Mouse (Mus musculus) activated CD4-positive, CD25-positive, alpha-beta regulatory T cell, adult 4 months (primary cell): ENCODE measurements around the gene Rpap2. TPM values are rescaled to one million over a fixed set of nuclear protein-coding genes. Genes with fewer than 3 reads are reported as not detected.

Source experiments
- ATAC-seq: one replicate; pipeline ENCODE4 v1.8.0; 2017
- polyA plus RNA-seq, 2 experiments: library from polyadenylated mRNA; unstranded; fragments of 100-300 nt; shearing (Covaris generic); gene quantifications; one replicate each; pipeline ENCODE4 v1.2.1; 2017

Gene Rpap2
- polyA plus RNA-seq, 2 experiments from 2014 or later = 33.6 to 34.1 TPM

DNA sequence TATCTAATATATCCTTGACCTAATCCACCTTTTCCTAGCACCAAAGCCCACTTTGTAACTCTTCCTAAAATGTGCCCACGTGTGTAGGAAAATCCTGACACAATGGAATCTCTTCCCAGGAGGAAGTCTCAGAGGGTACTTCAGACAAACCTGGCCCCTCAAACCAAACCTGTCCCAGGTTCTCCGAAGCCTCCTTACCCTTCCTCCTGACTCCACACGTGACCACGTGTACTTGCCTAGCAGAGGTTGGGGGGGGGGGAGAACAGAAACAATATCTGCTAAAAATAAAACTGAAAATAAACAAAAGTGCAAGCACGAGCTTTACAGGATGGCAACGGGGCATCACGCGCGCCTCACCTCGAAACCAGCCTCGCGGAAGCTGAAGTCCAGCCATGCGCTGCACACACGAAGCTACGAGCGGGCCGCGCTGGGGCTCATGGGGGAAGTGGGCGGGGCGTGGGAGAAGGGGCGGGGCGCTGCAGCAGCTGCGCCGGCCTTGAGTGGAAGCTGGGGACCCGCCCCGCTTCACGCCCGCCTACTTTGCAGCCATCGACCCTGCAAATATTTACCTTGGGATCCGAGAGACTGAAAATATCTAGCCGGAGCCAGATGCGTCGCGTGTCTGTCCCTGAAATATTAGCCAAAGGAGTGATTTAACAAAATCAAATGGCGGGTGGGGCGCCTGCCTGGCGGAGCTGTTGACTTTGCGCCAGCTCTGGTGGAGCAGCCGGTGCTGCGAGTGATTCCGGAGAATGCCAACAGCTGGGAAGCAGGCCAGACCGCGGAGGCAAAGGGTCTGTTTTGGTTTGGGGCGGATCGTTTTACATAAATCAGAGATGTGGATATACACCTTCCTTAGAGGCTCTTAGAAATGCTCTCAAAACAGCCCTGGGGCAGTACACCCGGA, 90.7 kb downstream of the Rpap2 start:
- ATAC-seq = peak; percentile 91

DNA sequence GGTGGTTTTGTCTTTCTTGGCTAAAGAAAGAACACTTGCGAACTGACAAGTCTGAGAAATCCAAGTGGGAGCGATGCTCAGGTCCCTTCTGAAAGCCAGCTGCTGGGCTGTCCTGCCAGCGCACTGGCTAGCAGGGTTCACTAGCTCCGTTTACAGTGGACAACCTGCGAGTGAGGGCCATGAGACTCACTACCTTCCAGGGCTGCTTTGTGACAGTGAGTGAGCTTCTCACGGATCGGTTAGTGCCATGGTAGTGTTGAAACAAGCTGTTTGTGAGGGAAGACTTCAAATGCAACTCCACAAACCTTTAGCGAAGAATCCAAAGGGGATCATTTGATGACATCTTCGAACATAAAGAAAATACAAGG, 91.3 kb downstream of the Rpap2 start:
- ATAC-seq = peak; percentile 6

DNA sequence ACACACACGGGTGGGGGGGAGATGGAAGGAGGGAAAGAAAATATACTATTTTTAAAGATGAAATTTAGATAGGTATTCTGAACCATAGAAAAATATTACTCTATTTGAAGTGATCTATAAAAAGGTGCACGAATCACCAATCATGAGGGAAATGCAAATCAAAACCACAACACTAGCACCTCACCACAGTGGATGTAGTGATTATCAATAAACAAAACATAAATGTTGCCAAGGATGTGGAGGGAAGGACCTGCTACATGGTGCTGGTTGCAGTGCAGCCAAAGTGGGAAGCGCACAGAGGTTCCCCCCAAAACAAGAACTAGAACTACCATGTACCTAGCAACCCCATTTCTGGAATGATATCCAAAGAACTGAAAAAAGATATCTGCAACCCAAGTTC, 97.8 kb downstream of the Rpap2 start:
- ATAC-seq = peak; percentile 56

DNA sequence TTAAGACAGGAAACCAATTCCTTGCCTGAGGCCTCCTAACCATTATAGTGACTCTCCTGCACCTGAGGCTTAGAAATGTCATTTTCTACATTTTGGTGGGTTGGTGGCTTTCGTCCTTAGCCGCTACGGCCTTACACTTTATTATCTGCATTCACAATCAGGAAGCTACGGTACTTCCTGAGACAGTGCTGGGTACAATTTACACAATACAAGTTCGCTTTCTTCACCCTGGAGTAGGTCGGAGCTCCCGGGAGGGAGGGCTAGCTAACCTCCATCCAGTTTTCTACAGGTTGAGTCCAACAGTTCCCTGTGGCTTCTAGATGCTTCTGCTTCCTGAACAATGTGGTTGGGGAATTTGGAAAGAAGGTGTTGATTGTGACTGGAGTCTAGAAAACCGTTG, 101.7 kb downstream of the Rpap2 start:
- no peak for ATAC-seq

DNA sequence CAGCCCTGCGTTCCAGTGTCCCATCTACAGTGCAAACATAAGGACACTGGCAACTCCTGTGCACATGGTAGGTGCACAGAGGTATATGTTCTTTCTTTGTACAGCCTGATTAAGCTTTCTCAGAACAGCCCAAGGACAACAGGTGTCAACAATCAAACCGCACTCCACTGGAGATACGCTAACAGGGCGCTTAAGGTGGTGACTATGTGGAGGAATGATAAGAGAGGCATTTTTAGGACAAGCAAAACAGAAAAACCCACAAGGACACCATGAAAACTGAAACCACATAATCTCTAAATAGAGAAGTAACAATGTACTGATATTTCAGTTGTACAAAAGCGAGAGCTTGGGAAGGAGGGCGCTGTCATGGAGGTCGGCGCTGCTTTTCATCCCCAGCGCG, 103.7 kb downstream of the Rpap2 start:
- no peak for ATAC-seq

DNA sequence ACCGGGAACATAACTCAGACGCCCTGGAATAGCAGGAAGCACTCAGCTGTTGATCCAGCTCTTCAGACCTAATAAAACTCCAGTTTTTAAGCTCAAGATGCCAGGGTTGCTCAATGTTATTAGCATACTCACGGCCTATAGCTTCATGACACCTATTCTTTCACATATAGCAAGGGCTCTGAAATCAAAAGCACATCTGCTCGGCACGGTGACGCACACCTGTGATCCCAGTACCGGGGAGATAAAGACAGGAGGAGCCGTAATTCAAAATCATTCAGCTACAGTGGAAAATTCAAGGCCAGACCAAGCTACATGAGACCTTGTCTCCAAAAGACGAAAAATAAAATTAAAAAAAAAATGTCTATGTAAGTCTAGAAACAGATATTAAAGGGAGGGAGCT, 104.5 kb downstream of the Rpap2 start:
- no peak for ATAC-seq

DNA sequence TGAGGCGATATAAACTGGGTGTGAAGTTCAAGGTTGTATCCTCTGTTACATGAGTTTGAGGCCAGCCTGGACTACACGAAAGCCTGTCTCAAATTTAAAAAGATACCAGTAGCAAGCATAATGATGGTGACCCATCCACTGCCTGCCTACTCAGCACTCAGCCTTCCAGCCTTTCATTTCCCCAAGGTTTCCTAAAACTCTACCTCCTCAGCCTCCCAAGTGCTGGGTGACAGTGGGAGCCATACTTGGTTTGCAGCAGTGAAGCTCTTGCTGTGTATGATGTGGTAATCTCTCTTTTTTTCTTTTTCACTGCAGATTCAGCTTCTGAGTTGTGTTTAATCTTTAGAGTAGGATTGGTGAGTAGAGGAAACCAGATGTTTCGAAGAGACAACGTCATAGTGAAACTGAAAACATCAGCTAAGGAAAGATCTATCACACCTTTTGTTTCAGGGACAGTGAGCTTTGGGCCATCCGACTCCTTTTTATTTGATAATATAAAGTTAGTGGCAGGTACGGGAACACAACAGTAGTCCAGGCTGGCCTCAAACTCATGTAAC, 106.1 kb downstream of the Rpap2 start:
- ATAC-seq = peak; percentile 90

DNA sequence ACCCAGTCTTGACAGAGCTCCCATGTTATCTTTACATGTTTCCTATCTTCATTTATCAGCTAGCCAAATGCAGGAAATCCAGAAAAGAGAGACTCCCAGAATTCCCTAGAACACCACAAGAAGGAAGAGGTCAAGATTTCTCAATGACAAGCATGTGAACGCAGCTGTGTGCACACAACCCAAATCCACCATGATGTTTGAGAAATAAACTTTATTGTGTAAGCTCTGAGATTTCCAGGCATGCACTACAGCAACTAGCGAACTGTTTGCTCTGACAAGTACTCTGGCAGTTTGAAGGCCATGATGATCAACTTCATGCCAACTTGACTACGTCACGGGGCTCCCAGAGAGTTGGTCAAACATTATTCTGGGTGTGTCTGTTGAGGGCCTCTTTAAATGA, 108.6 kb downstream of the Rpap2 start:
- no peak for ATAC-seq

DNA sequence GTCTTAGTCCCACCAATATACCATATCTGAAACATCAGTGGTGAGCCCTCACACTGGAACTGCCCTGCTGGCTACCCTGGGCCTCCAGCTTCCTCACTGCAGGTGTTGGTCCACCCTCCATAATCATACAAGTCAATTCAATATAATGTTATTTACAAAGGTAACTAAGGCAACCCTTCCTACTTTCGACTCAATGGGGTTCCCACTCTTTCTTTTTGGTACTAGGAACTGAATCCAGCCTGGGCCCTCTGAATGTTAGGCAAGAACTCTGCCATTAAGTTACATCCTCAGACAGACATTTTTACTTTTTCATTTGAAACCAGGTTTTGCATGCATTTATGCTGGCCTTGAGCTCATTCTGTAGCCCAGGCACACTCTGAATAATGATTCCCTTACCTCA, 109.1 kb downstream of the Rpap2 start:
- no peak for ATAC-seq

DNA sequence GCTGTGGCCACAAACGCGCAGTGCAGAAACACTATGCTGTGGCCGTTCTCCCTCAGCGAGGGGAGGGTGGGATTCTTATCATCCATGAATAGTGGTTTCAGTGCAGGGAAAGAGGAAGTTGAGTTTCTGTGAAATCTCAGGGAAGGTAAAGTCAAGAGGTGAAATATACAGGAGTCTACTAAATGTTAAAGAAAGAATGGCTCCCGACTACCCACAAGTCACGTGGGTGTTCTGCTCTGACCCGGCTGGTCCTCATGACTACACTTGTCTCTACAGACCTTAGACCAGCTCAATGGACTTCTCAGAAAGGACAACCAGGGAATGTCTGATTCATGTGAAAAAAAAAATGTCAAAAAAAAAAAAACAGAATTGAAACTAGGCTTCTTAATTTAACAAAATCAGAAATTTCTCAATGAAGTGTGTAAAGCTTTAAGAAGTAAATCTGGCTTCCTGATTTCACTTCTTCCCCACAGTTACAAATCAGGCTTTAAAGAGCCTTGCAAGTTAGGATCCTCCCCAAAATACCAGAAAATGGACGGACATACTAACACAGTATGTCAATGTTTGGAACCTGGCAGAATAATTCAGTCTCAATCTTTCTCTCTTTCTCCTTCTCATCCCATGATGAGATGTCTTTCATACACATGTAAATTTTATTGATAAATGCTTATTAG, 111.1 kb downstream of the Rpap2 start:
- no peak for ATAC-seq

Other genes starting within 250 kb of the Rpap2 start
- gene Ephx4, start 194.6 kb upstream of the Rpap2 start, polyA plus RNA-seq = 1 to 10 TPM in 1 of 2 experiments, under 1 TPM in 1; 0.26 to 1.5 TPM
- not detected for gene Lpcat2b, start 165.8 kb upstream of the Rpap2 start, polyA plus RNA-seq
- gene Btbd8, start 159.4 kb upstream of the Rpap2 start, polyA plus RNA-seq = 1 to 10 TPM; 5.4 to 8.3 TPM
- under 1 TPM; 0.52 to 0.62 TPM for gene Gm42669, start 89.8 kb upstream of the Rpap2 start, polyA plus RNA-seq
- gene 1700028K03Rik, start 62.7 kb upstream of the Rpap2 start, polyA plus RNA-seq = under 1 TPM; 0.11 to 0.45 TPM
- 10 to 100 TPM; 22.3 to 25.8 TPM for gene Glmn, start 515 bp downstream of the Rpap2 start, polyA plus RNA-seq
- gene Gfi1, start 128.7 kb downstream of the Rpap2 start, polyA plus RNA-seq = 1 to 10 TPM; 2.6 to 3.1 TPM
- under 1 TPM in 1 of 2 experiments, not detected in 1; 0.33 TPM for gene Ube2d2b, start 232.7 kb downstream of the Rpap2 start, polyA plus RNA-seq